Mouse (Mus musculus) myocyte (in vitro differentiated cells): ENCODE data around the gene Cfap65.

Experiments used
- CEBPB ChIP-seq: IDR thresholded peaks from 2 replicates; pipeline ENCODE4 v1.6.1; 2011; ENCODE audit warnings: mild to moderate bottlenecking, moderate library complexity; ENCODE audit not compliant: poor library complexity, insufficient read depth, severe bottlenecking
- E2F4 ChIP-seq: IDR thresholded peaks from one replicate; pipeline ENCODE4 v1.6.1; 2011; ENCODE audit warnings: mild to moderate bottlenecking, control low read depth, moderate library complexity; ENCODE audit not compliant: insufficient read depth
- MAX ChIP-seq: IDR thresholded peaks from one replicate; pipeline ENCODE4 v1.6.1; 2011; ENCODE audit warnings: low read depth, mild to moderate bottlenecking, control low read depth
- MYOD1 ChIP-seq, 3 experiments: IDR thresholded peaks; one replicate each; pipeline ENCODE4 v1.6.1; 2011; ENCODE audit warnings: control low read depth in 2 of 3, low read depth in 2 of 3, mild to moderate bottlenecking in 2 of 3, moderate library complexity in 1 of 3; ENCODE audit not compliant: insufficient read length in 2 of 3, control insufficient read depth in 1 of 3
- MYOG ChIP-seq, 3 experiments: IDR thresholded peaks; one replicate each; pipeline ENCODE4 v1.6.1; 2011; ENCODE audit warnings: control low read depth in 2 of 3, low read depth in 2 of 3, mild to moderate bottlenecking in 2 of 3; ENCODE audit not compliant: insufficient read length in 2 of 3, control insufficient read depth in 1 of 3, insufficient read depth in 1 of 3
- POLR2A ChIP-seq: IDR thresholded peaks from one replicate; pipeline ENCODE4 v1.6.1; 2011; ENCODE audit warnings: low read depth, mild to moderate bottlenecking, control low read depth, moderate library complexity; ENCODE audit not compliant: insufficient read length
- POLR2AphosphoS2 ChIP-seq: IDR thresholded peaks from one replicate; pipeline ENCODE4 v1.6.1; 2011; ENCODE audit warnings: low read depth, control low read depth; ENCODE audit not compliant: insufficient read length
- REST ChIP-seq: IDR thresholded peaks from one replicate; pipeline ENCODE4 v1.6.1; 2011; ENCODE audit warnings: mild to moderate bottlenecking, control low read depth, moderate library complexity; ENCODE audit not compliant: insufficient read depth, insufficient read length
- TCF12 ChIP-seq: IDR thresholded peaks from one replicate; pipeline ENCODE4 v1.6.1; 2011; ENCODE audit warnings: mild to moderate bottlenecking, control low read depth; ENCODE audit not compliant: poor library complexity, insufficient read depth, severe bottlenecking
- TCF3 ChIP-seq: IDR thresholded peaks from one replicate; pipeline ENCODE4 v1.6.1; 2011; ENCODE audit warnings: low read depth, control low read depth; ENCODE audit not compliant: insufficient read length
- USF1 ChIP-seq: IDR thresholded peaks from one replicate; pipeline ENCODE4 v1.6.1; 2011; ENCODE audit warnings: low read depth, mild to moderate bottlenecking, control low read depth, moderate library complexity

- no peak for TF ChIP-seq MYOD1 (IDR thresholded peaks at IDR 0.05; ENCODE audit: control insufficient read depth in 1 of 3, insufficient read length in 2 of 3, low read depth in 2 of 3)
- no peak for TF ChIP-seq MAX
- no peak for TF ChIP-seq POLR2A
- TF ChIP-seq USF1: no peak
- TF ChIP-seq E2F4: no peak
- TF ChIP-seq POLR2AphosphoS2: no peak
- TF ChIP-seq TCF3: no peak
- TF ChIP-seq REST: no peak
- TF ChIP-seq MYOG (IDR thresholded peaks at IDR 0.05; ENCODE audit: control insufficient read depth in 1 of 3, insufficient read depth in 1 of 3, insufficient read length in 2 of 3, low read depth in 2 of 3): no peak
- TF ChIP-seq TCF12: no peak
- no peak for TF ChIP-seq CEBPB
Observed at GRCm38 (mm10) chr1:74882055-74882734, 53.2 kb downstream of the Cfap65 start.
